Mouse (Mus musculus) embryonic facial prominence, embryonic 12.5 days (tissue): ENCODE measurements around the gene Mbtps2. TPM values are rescaled to one million over a fixed set of nuclear protein-coding genes. Genes with fewer than 3 reads are reported as not detected.

Experiments
- ATAC-seq: fragments of 200-750 bp; cut with Nextera tagmentation; 2 replicates; pipeline ENCODE4 v1.8.0; 2017; ENCODE audit not compliant: insufficient number of reproducible peaks, insufficient read depth, low FRiP score, low TSS enrichment
- H3K27ac ChIP-seq: fragments of 300-500 bp; sonication (generic); 2 replicates; pipeline ENCODE4 v1.5.1; 2016; ENCODE audit warnings: mild to moderate bottlenecking
- H3K27me3 ChIP-seq: fragments of 300-500 bp; sonication (generic); 2 replicates; pipeline ENCODE4 v1.6.1; 2016; ENCODE audit warnings: mild to moderate bottlenecking, moderate library complexity
- H3K36me3 ChIP-seq: fragments of 300-500 bp; sonication (generic); 2 replicates; pipeline ENCODE4 v1.6.1; 2016; ENCODE audit warnings: mild to moderate bottlenecking
- H3K4me1 ChIP-seq: fragments of 300-500 bp; sonication (generic); 2 replicates; pipeline ENCODE4 v1.6.1; 2016
- H3K4me2 ChIP-seq: fragments of 300-500 bp; sonication (generic); replicated peaks from 2 replicates; pipeline ENCODE4 v1.6.1; 2016; ENCODE audit warnings: mild to moderate bottlenecking, moderate library complexity
- H3K4me3 ChIP-seq: fragments of 300-500 bp; sonication (generic); 2 replicates; pipeline ENCODE4 v1.5.1; 2016; ENCODE audit warnings: mild to moderate bottlenecking
- H3K9ac ChIP-seq: fragments of 300-500 bp; sonication (generic); 2 replicates; pipeline ENCODE4 v1.6.1; 2016; ENCODE audit warnings: mild to moderate bottlenecking, moderate library complexity
- H3K9me3 ChIP-seq: fragments of 300-500 bp; sonication (generic); 2 replicates; pipeline ENCODE4 v1.6.1; 2016; ENCODE audit warnings: mild to moderate bottlenecking, moderate library complexity
- WGBS: fragments of 180-500 bp; shearing (Covaris S2); methylation state at CpG from one replicate; pipeline ENCODE4 v1.1.7; 2016; 5-methylcytosine and 5-hydroxymethylcytosine counted together
- polyA plus RNA-seq: library from polyadenylated mRNA; unstranded; fragments of >200 nt; fragmentation: Nextera tagmentation; extraction: Ambion mirVana; gene quantifications from 2 replicates; pipeline ENCODE4 v1.2.1, GENCODE M21; 2016

Gene Mbtps2
- polyA plus RNA-seq, 1 experiment from 2014 or later, result 27.1 TPM

DNA sequence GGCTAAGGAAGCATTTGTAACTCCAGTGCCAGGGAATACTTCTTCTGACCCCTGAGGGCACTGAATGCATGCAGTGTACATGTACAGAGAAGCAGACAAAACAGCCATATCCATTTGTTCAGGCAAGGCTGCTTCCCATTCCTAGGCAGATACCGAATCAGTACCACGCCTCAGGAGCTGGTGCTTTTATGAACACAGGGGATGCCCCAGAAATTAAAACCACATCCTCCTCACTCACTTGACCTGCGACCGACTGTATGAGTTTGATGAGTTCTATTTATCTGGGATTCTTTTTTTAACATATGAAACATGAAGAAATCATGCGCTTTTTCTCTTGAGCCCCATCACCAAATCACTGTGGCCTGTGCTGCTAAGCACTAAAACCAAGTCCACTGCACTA lies 1.7 kb downstream of the Mbtps2 start:
- Histone ChIP-seq H3K27me3 (no peaks in the 10 kb centered on the region), H3K4me2 (peak overlapping the region; percentile 45), H3K9ac (no peak overlapping the region), H3K36me3 (no peaks in the 10 kb centered on the region), H3K27ac (no peak overlapping the region), H3K4me1 (no peaks in the 10 kb centered on the region), H3K4me3 (peak overlapping the region; percentile 54), H3K9me3 (no peaks in the 10 kb centered on the region)
- WGBS, result 75% methylated on average over 5 of the region's 5 CpGs
- ATAC-seq, result no peak

DNA sequence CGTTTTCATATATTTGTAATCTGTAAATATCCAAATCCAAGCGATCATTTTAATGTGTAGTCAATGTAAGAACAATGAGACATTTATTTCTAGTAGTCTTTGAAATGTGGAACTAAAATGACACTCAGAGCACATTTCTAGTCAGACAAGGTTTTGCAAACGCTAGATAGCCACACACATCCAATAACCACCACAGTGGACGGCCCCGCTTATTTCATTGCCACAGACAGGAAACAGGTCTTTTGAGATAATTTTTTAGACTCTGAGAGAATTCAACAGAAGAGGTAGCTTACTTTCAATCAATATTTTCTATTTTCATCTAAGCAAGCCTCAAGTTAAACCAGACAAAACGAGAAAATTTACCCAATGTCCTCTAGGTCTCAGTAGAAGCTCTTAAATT lies 2.6 kb downstream of the Mbtps2 start:
- Histone ChIP-seq H3K9me3 (no peaks in the 10 kb centered on the region), H3K36me3 (no peaks in the 10 kb centered on the region), H3K4me2 (no peak overlapping the region), H3K27ac (no peak overlapping the region), H3K9ac (no peak overlapping the region), H3K27me3 (no peaks in the 10 kb centered on the region), H3K4me1 (no peaks in the 10 kb centered on the region), H3K4me3 (no peak overlapping the region)
- ATAC-seq, result no peak
- 88% methylated on average over 6 of the region's 6 CpGs for WGBS

DNA sequence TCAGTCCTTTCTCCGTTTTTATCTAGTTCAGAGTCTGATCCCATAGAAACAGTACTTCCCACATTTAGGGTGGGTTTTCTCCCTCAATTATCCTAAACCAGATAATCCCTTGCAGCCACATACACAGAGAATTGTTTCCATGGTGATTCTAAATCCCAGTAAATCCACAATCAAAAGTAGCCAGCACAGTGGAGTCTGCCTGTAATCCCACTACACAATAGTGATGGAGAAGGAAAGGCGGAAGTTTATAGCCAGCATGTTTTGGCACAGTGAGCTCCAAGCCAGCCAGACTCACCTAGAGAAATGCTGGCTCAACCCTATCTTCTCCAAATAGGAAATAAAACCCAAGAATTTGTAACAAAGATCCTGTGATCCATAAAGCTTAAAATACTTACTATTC lies 3.9 kb downstream of the Mbtps2 start:
- H3K27ac ChIP-seq, result no peak overlapping the region
- peaks cover 3% of the 10 kb centered on the region; the same call in 1 of the 2 replicates for H3K36me3 ChIP-seq
- no peak overlapping the region for H3K4me2 ChIP-seq
- H3K9ac ChIP-seq, result no peak overlapping the region
- H3K27me3 ChIP-seq, result no peaks in the 10 kb centered on the region
- 56% methylated on average over 2 of the region's 2 CpGs for whole genome bisulfite sequencing
- H3K4me1 ChIP-seq, result no peaks in the 10 kb centered on the region
- H3K4me3 ChIP-seq, result no peak overlapping the region
- ATAC-seq, result no peak
- no peaks in the 10 kb centered on the region for H3K9me3 ChIP-seq

DNA sequence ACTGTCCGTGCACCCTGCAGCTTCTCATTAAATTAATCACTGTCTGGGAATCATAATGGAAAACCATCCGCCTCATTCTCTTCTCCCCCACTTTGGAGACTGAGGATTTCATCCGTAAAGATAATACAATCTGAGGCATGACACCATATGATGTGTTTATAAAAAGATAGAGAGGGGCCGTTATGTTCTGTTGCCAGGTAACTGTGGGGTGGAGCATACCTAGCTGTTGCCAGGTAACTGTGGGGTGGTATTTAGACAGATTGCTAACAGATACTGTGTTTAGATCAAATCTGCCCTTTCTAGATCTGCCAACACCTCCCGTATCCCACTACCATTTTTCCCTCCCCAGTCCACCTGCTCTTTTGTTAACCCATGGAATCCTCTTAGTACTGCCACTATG lies 11.5 kb downstream of the Mbtps2 start:
- no peak overlapping the region for H3K4me3 ChIP-seq
- no peaks in the 10 kb centered on the region for H3K9me3 ChIP-seq
- ATAC-seq, result no peak
- H3K9ac ChIP-seq, result no peak overlapping the region
- no peak overlapping the region for H3K4me2 ChIP-seq
- H3K4me1 ChIP-seq, result no peaks in the 10 kb centered on the region
- 82% methylated on average over 5 of the region's 5 CpGs for WGBS
- no peaks in the 10 kb centered on the region for H3K27me3 ChIP-seq
- peaks cover 3% of the 10 kb centered on the region; the same call in 1 of the 2 replicates for H3K36me3 ChIP-seq
- no peak overlapping the region for H3K27ac ChIP-seq

DNA sequence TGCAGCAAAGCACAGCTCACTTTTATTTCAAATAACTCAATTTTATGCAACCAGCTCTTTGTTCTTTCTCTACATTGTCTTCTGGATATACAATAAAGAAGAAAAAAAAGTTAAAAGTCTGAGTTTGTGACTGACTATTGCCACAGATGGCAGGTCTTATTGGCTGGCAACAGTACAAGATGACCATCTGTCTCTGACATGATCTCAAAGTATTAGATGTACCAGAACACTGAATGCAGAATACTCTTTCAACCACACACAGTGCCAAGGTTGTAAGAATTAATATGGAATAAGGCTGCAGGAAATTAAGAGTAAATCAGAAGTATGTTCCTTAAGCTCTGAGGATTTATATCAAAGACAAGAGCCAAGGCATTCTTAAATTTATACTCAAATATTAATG lies 12.1 kb downstream of the Mbtps2 start:
- Histone ChIP-seq H3K27ac (no peak overlapping the region), H3K9me3 (no peaks in the 10 kb centered on the region), H3K4me1 (no peaks in the 10 kb centered on the region), H3K4me3 (no peak overlapping the region), H3K36me3 (peaks cover 3% of the 10 kb centered on the region; the same call in 1 of the 2 replicates), H3K9ac (no peak overlapping the region), H3K27me3 (no peaks in the 10 kb centered on the region), H3K4me2 (no peak overlapping the region)
- no peak for ATAC-seq

DNA sequence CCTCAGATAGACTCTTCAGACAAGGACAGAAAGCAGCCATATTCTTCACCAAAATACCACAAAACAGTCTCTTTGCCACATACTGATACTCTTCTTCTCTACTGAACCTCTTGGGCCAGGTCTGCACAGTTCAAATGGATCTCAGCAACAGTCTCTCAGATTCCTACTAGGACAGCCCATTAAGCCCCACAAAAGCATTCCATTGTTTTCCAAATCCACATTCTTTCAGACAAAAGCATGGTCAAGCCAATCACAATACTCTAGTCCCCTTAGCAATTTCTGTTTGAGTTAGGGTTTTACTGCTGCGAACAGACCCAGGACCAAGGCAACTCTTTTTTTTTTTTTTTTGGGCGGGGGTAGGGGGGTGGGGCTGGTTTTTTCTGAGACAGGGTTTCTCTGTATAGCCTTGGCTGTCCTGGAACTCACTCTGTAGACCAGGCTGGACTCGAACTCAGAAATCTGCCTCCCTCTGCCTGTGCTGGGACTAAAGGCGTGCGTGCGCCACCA lies 19.4 kb downstream of the Mbtps2 start:
- no peak overlapping the region for H3K27ac ChIP-seq
- WGBS, result 81% methylated on average over 6 of the region's 6 CpGs
- H3K4me3 ChIP-seq, result no peak overlapping the region
- no peaks in the 10 kb centered on the region for H3K4me1 ChIP-seq
- no peak for ATAC-seq
- no peak overlapping the region for H3K4me2 ChIP-seq
- no peaks in the 10 kb centered on the region for H3K27me3 ChIP-seq
- no peaks in the 10 kb centered on the region for H3K36me3 ChIP-seq
- no peaks in the 10 kb centered on the region for H3K9me3 ChIP-seq
- no peak overlapping the region for H3K9ac ChIP-seq

DNA sequence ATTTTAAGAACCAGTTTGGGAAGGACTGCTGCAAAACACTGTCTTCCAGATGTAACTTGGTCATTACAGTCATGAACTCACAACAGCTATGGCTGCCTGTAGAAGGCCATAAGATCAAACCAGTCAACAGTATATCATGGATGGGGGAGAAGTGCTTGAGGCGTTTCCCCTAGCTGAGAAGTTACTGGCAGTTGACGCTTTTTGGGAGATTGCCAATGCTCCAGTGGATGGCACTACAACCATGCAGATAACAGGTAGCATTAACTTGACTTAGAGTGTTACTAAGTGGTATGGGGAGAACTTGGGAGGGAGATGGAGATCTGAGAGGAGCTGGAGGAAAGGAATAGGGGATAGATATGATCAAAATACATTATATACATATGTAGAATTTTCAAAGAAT lies 23.8 kb downstream of the Mbtps2 start:
- no peak overlapping the region for H3K9ac ChIP-seq
- no peaks in the 10 kb centered on the region for H3K27me3 ChIP-seq
- no peak overlapping the region for H3K4me3 ChIP-seq
- ATAC-seq, result no peak
- H3K36me3 ChIP-seq, result no peaks in the 10 kb centered on the region
- no peaks in the 10 kb centered on the region for H3K9me3 ChIP-seq
- H3K4me1 ChIP-seq, result no peaks in the 10 kb centered on the region
- WGBS, result 79% methylated on average over 2 of the region's 2 CpGs
- no peak overlapping the region for H3K4me2 ChIP-seq
- no peak overlapping the region for H3K27ac ChIP-seq

DNA sequence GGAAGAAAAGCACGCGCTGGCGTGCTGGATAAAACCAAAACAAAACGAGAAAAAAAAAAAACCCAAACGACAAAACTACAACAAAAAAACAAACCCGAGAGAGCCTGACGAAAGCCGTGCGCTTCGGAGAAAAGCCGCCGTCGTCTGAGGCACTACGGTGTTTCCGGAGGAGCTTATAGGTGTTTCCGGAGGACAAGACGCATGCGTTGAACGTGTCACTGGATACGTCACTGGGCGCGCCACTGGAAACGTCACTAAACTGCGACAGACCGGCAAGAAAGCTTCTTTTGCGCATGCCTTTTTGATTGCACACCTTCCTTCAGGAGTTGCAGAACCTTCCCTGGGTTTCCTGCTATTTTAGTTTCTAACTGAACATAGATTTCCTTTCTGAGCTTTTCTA lies 29.7 kb downstream of the Mbtps2 start, which contains the start of gene Yy2:
Gene Yy2 (minus strand): TSS at position 146 of the 400 bp plus-strand sequence.
- Histone ChIP-seq H3K4me2 (no peak within 1 kb of the TSS), H3K27ac (no peak within 1 kb of the TSS), H3K36me3 (no peaks in the 10 kb centered on the region), H3K9me3 (no peaks in the 10 kb centered on the region), H3K4me3 (no peak within 1 kb of the TSS), H3K4me1 (no peaks in the 10 kb centered on the region), H3K27me3 (no peaks in the 10 kb centered on the region), H3K9ac (no peak within 1 kb of the TSS)
- ATAC-seq, result no peak
- 88% methylated on average over 26 of the region's 26 CpGs for WGBS

DNA sequence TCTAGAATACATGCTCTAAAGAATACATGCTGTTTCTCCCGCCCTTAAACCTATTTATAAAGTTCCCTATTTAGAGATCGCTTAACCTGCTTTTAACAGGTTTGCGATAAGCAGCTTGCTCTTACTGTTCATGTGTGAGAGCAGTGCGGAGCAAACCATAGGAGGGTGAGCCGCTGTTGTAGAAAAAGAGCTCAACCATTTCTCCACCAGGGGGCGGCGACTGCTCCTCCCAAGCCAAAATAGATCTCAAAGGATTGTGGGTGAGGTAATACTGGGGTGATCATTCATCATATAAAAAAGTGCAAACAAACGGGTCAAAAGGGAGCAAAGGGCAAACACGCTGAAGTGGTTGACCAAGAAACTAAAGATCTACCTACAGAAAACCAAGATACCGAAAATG lies 34.7 kb downstream of the Mbtps2 start:
- Histone ChIP-seq H3K9me3 (no peaks in the 10 kb centered on the region), H3K4me1 (no peaks in the 10 kb centered on the region), H3K4me3 (no peak overlapping the region), H3K36me3 (no peaks in the 10 kb centered on the region), H3K9ac (no peak overlapping the region), H3K27me3 (no peaks in the 10 kb centered on the region), H3K27ac (no peak overlapping the region), H3K4me2 (no peak overlapping the region)
- no peak for ATAC-seq
- 81% methylated on average over 10 of the region's 10 CpGs for WGBS

DNA sequence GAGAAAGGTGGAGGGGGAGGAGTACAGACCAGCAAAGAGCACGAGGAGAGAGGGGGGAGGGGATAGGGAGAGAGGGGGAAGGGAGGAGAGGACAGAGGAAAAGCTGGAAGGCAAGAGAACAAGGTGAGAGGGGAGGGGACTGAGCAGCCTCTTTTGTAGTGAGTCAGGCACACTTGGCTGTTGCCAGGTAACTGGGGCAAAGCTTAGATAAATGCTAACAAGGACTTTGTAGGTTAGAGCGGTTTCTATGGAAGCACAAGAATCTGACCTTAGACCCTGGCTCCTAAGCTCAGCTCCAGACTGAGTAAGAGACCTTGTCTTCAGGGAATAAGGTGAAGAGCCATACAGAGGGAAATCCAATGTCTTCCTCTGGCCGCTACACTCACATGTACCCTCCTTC lies 51.4 kb downstream of the Mbtps2 start:
- Histone ChIP-seq H3K36me3 (no peaks in the 10 kb centered on the region), H3K4me3 (no peak overlapping the region), H3K9me3 (no peaks in the 10 kb centered on the region), H3K27me3 (no peaks in the 10 kb centered on the region), H3K27ac (no peak overlapping the region), H3K4me1 (no peaks in the 10 kb centered on the region), H3K4me2 (no peak overlapping the region), H3K9ac (no peak overlapping the region)
- 35% methylated on average over 3 of the region's 3 CpGs for WGBS
- no peak for ATAC-seq

DNA sequence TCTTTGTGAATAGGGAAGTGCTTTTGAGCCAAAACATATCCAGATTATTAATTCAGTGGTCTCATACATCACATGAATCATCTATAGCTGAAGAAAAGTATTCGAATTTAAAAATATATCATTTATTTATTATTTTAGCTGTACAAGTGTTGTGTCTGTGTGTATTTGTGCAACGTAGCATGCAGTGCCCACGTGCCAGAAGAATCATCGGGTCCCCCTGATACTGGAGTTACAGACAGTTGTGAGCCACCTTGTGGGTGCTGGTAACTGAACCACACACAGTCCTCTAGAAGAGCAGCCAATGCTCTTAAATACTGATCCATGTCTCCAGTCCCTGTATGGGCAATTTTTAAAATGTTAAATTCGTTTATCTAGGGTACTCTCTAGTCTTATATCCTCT lies 92.1 kb downstream of the Mbtps2 start:
- Histone ChIP-seq H3K9ac (no peak overlapping the region), H3K27me3 (peaks cover 3% of the 10 kb centered on the region; the same call in 1 of the 2 replicates), H3K9me3 (no peaks in the 10 kb centered on the region), H3K4me3 (no peak overlapping the region), H3K4me1 (no peaks in the 10 kb centered on the region), H3K36me3 (no peaks in the 10 kb centered on the region), H3K27ac (no peak overlapping the region), H3K4me2 (no peak overlapping the region)
- 70% methylated on average over 5 of the region's 5 CpGs for WGBS
- no peak for ATAC-seq

DNA sequence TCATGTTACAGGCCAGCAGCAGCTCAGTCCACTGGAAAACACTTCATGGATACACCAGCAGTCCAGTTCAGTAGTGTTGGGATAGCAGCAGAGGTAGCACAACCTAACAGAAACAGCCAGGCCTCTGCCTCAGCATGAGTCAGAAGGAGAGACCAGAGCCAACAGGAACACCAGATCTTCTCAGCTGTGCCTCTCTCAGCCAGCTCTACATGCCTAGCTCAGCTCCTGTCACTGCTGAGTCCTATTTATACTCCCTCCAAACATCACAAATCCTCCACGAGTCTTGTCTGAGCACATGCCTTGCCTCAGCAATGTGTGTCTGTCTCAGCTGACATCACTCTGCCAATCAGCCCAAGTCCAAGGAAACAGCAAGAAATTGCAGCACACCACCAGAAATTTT lies 94.0 kb downstream of the Mbtps2 start:
- ATAC-seq, result no peak
- H3K4me2 ChIP-seq, result no peak overlapping the region
- 71% methylated on average over 1 of the region's 1 CpGs for WGBS
- no peaks in the 10 kb centered on the region for H3K36me3 ChIP-seq
- no peak overlapping the region for H3K4me3 ChIP-seq
- no peaks in the 10 kb centered on the region for H3K9me3 ChIP-seq
- H3K4me1 ChIP-seq, result no peaks in the 10 kb centered on the region
- no peak overlapping the region for H3K27ac ChIP-seq
- H3K27me3 ChIP-seq, result peaks cover 3% of the 10 kb centered on the region; the same call in 1 of the 2 replicates
- no peak overlapping the region for H3K9ac ChIP-seq

DNA sequence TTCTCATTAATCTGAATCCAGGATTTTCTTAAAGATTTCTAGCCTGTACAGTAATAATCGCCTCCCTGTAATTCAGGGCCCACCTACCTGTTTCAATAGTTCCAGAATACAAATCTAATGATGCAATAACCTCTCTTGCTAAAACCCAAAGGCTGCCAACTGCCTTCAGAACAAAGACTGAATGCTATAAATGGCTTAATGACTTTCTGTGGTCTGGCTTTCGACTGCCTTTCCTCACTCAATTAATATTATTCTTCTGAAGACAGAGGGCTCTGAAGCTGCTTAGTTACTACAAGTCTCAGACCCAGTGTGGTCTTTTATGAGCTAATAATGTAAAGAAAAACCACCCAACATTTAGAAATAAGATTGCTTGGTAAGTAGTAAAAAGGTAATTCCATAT lies 96.6 kb downstream of the Mbtps2 start:
- no peak for ATAC-seq
- H3K9me3 ChIP-seq, result no peaks in the 10 kb centered on the region
- H3K9ac ChIP-seq, result no peak overlapping the region
- H3K36me3 ChIP-seq, result no peaks in the 10 kb centered on the region
- WGBS, result 81% methylated on average over 2 of the region's 2 CpGs
- no peak overlapping the region for H3K27ac ChIP-seq
- H3K4me3 ChIP-seq, result no peak overlapping the region
- H3K4me2 ChIP-seq, result no peak overlapping the region
- H3K4me1 ChIP-seq, result no peaks in the 10 kb centered on the region
- no peaks in the 10 kb centered on the region for H3K27me3 ChIP-seq
